Mouse (Mus musculus) midbrain, embryonic 12.5 days (tissue): Measurements from ENCODE around the gene Eprs. TPM values are rescaled to one million over a fixed set of nuclear protein-coding genes. Genes with fewer than 3 reads are reported as not detected.

Experiments used
- ATAC-seq: fragments of 200-750 bp; cut with Nextera tagmentation; 2 replicates; pipeline ENCODE4 v1.8.0; 2017; ENCODE audit warnings: low read depth, moderate TSS enrichment, moderate library complexity; ENCODE audit not compliant: low FRiP score
- H3K27ac ChIP-seq: fragments of 300-500 bp; sonication (generic); replicated peaks from 2 replicates; pipeline ENCODE4 v1.5.1; 2016; ENCODE audit warnings: mild to moderate bottlenecking
- H3K27me3 ChIP-seq: fragments of 300-500 bp; sonication (generic); 2 replicates; pipeline ENCODE4 v1.6.1; 2016; ENCODE audit warnings: mild to moderate bottlenecking
- H3K36me3 ChIP-seq: fragments of 300-500 bp; sonication (generic); 2 replicates; pipeline ENCODE4 v1.6.1; 2016
- H3K4me1 ChIP-seq: fragments of 300-500 bp; sonication (generic); 2 replicates; pipeline ENCODE4 v1.6.1; 2016
- H3K4me2 ChIP-seq: fragments of 300-500 bp; sonication (generic); replicated peaks from 2 replicates; pipeline ENCODE4 v1.6.1; 2016; ENCODE audit warnings: mild to moderate bottlenecking, moderate library complexity
- H3K4me3 ChIP-seq: fragments of 300-500 bp; sonication (generic); 2 replicates; pipeline ENCODE4 v1.5.1; 2016; ENCODE audit warnings: mild to moderate bottlenecking
- H3K9ac ChIP-seq: fragments of 300-500 bp; sonication (generic); replicated peaks from 2 replicates; pipeline ENCODE4 v1.6.1; 2016; ENCODE audit warnings: mild to moderate bottlenecking, moderate library complexity
- H3K9me3 ChIP-seq: fragments of 300-500 bp; sonication (generic); 2 replicates; pipeline ENCODE4 v1.6.1; 2016; ENCODE audit warnings: mild to moderate bottlenecking
- WGBS: fragments of 180-500 bp; shearing (Covaris S2); methylation state at CpG from one replicate; pipeline ENCODE4 v1.1.7; 2016; 5-methylcytosine and 5-hydroxymethylcytosine counted together
- polyA plus RNA-seq: library from polyadenylated mRNA; unstranded; fragments of >200 nt; fragmentation: Nextera tagmentation; extraction: Ambion mirVana; gene quantifications from 2 replicates; pipeline ENCODE4 v1.2.1, GENCODE M21; 2016

The Eprs gene
- polyA plus RNA-seq, 1 experiment from 2014 or later, result 136 TPM

- Histone ChIP-seq H3K9ac (no peak overlapping the region), H3K27me3 (no peaks in the 10 kb centered on the region), H3K4me3 (no peak overlapping the region), H3K9me3 (no peaks in the 10 kb centered on the region), H3K36me3 (peaks cover 33% of the 10 kb centered on the region), H3K27ac (no peak overlapping the region), H3K4me2 (no peak overlapping the region), H3K4me1 (no peaks in the 10 kb centered on the region)
- WGBS, result 88% methylated on average over 6 of the region's 6 CpGs
- no peak for ATAC-seq
Observed at GRCm38 (mm10) chr1:185431245-185431997, 68.6 kb downstream of the Eprs start.

DNA sequence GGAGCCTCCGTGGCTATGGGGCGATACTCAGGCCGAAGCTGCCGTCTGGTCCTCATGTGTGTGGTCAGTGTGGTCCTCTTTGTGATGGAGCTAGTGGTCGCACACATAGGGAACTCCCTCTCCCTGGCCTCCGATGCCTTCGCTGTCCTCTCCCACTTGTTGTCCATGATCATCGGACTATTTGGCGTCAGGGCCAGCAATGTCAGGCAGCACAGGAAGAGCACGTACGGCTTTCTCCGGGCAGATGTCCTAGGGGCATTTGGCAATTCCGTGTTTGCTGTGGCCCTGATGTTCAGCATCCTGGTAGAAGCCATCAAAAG, 69.1 kb downstream of the Eprs start:
- Histone ChIP-seq H3K4me1 (no peaks in the 10 kb centered on the region), H3K36me3 (peaks cover 29% of the 10 kb centered on the region), H3K27ac (no peak overlapping the region), H3K9me3 (no peaks in the 10 kb centered on the region), H3K4me3 (no peak overlapping the region), H3K27me3 (no peaks in the 10 kb centered on the region), H3K9ac (no peak overlapping the region), H3K4me2 (no peak overlapping the region)
- no peak for ATAC-seq
- WGBS, result 88% methylated on average over 13 of the region's 13 CpGs

- no peaks in the 10 kb centered on the region for H3K27me3 ChIP-seq
- no peak for ATAC-seq
- no peak overlapping the region for H3K4me3 ChIP-seq
- peaks cover 2% of the 10 kb centered on the region; the same call in 1 of the 2 replicates for H3K4me1 ChIP-seq
- H3K4me2 ChIP-seq, result no peak overlapping the region
- H3K27ac ChIP-seq, result no peak overlapping the region
- WGBS, result 89% methylated on average over 6 of the region's 6 CpGs
- no peak overlapping the region for H3K9ac ChIP-seq
- no peaks in the 10 kb centered on the region for H3K9me3 ChIP-seq
- H3K36me3 ChIP-seq, result peaks cover 21% of the 10 kb centered on the region
Observed at GRCm38 (mm10) chr1:185433112-185433511, 70.3 kb downstream of the Eprs start.

DNA sequence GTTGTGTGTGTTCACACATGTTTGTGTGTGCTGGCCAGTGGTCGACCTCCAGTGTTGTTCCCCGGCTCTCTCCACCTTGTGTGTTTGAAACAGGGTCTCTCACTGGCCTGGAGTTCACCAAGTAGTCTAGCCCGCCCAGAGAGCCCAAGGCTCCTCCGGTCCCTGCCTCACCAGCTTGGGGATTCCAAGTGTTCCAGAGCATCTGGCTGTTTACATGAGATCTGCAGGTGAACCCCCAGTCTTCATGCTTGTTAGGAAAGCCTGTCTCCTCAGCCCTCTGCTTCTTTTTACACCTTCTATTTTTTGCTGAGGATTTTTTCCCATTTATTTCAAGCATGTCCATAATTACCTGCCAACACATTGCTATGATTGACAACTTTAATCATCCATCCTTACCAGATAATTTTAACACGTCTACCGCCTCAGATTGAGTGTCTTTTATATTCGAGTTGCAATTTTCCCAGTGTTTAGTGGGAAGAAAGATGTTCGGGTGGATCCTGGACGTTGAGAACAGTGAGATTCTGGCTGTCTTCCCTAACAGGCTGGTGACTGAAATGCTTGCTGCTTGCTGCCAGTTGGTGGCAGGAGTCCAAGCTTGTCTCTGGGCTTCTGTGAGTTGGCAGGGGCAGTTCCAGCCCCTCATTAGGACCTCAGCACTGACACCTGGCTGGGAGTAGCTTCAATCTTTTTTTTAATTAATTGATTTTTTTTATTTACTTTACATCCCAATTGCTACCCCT, 76.2 kb downstream of the Eprs start:
- Histone ChIP-seq H3K4me3 (no peak overlapping the region), H3K4me2 (no peak overlapping the region), H3K27ac (no peak overlapping the region), H3K9ac (no peak overlapping the region), H3K36me3 (no peaks in the 10 kb centered on the region), H3K27me3 (no peaks in the 10 kb centered on the region), H3K9me3 (no peaks in the 10 kb centered on the region), H3K4me1 (peaks cover 21% of the 10 kb centered on the region; the same call in 1 of the 2 replicates)
- ATAC-seq, result no peak
- WGBS, result 67% methylated on average over 9 of the region's 9 CpGs

GRCm38 (mm10) chr1:185441703-185442472, 79.0 kb downstream of the Eprs start:
- ATAC-seq, result peak; percentile 63
- Histone ChIP-seq H3K27ac (no peak overlapping the region), H3K4me1 (peaks cover 21% of the 10 kb centered on the region; the same call in 1 of the 2 replicates), H3K4me3 (no peak overlapping the region), H3K9ac (no peak overlapping the region), H3K36me3 (no peaks in the 10 kb centered on the region), H3K9me3 (no peaks in the 10 kb centered on the region), H3K27me3 (no peaks in the 10 kb centered on the region), H3K4me2 (no peak overlapping the region)
- WGBS, result 63% methylated on average over 18 of the region's 18 CpGs

- H3K9ac ChIP-seq, result no peak overlapping the region
- WGBS, result 90% methylated on average over 7 of the region's 7 CpGs
Observed at GRCm38 (mm10) chr1:185448936-185449335, 86.1 kb downstream of the Eprs start.

DNA sequence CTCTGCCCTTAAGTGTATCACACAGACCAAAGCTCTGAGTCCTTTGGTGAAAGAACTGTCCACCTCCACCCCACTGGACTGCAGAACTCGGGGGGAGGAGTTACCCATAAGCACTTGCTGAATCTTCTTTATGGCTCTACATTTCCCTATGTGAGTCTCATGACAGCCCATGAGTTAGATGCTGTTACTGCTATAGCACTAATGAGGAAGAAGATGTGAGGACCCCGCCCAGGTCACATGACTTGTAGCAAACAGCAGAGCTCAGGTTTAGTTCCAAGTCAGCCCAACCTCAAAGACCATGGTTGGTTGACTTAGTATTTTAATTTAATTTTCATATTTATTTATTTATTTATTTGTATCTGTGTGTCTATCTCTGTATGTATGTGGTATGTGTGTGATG, 86.9 kb downstream of the Eprs start:
- no peaks in the 10 kb centered on the region for H3K36me3 ChIP-seq
- no peak overlapping the region for H3K4me2 ChIP-seq
- H3K27ac ChIP-seq, result no peak overlapping the region
- peaks cover 18% of the 10 kb centered on the region for H3K27me3 ChIP-seq
- H3K4me1 ChIP-seq, result peaks cover 4% of the 10 kb centered on the region; the same call in 1 of the 2 replicates
- ATAC-seq, result no peak
- no peak overlapping the region for H3K9ac ChIP-seq
- H3K9me3 ChIP-seq, result no peaks in the 10 kb centered on the region
- WGBS, result 80% methylated on average over 2 of the region's 2 CpGs
- no peak overlapping the region for H3K4me3 ChIP-seq

More at GRCm38 (mm10) chr1:185448936-185449335, 86.1 kb downstream of the Eprs start:
- ATAC-seq, result no peak
- Histone ChIP-seq H3K9me3 (no peaks in the 10 kb centered on the region), H3K36me3 (no peaks in the 10 kb centered on the region), H3K4me3 (no peak overlapping the region), H3K27ac (no peak overlapping the region), H3K4me1 (no peaks in the 10 kb centered on the region), H3K27me3 (peaks cover 10% of the 10 kb centered on the region; the same call in 1 of the 2 replicates), H3K4me2 (no peak overlapping the region)

DNA sequence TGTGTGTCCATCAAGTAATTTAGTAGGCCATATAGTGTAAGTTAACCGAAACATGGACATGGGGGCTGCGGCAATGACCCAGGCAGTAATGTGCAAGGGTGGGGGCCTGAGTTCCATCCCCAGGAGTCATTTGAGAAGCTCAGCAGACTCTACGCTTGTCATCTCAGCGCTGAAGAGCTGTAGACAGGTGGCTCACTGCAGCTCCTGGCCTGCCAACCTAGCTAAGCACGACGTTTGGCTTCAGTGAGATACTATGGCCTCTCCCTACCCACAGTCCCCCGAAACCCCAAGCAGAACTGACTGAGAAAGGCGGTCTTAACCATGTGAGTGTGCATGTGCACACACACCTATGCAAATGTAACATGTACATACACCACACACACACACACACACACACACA, 88.2 kb downstream of the Eprs start:
- no peak for ATAC-seq
- Histone ChIP-seq H3K27me3 (peaks cover 32% of the 10 kb centered on the region), H3K9ac (no peak overlapping the region), H3K36me3 (no peaks in the 10 kb centered on the region), H3K27ac (no peak overlapping the region), H3K4me3 (no peak overlapping the region), H3K4me1 (peaks cover 12% of the 10 kb centered on the region), H3K4me2 (no peak overlapping the region), H3K9me3 (no peaks in the 10 kb centered on the region)
- WGBS, result 84% methylated on average over 8 of the region's 8 CpGs

DNA sequence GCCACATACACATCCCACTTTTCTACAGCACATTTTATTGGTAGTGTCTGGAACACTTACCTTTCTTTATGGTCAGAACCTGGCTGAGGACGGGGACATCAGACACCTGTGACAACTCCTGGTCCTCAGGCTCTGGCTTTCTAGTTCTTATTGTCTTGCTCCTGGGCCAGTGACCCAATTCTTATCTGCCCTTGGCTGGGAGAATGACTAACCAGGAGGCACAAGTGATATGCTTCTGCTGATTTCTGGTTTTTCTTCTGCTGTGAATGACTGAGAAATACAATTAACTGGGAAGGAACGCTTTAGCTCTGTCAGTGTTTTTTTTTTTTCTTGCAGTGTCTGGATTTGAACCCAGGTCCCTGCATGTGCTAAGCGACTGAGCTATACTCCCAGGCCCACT, 88.7 kb downstream of the Eprs start:
- Histone ChIP-seq H3K4me1 (peaks cover 12% of the 10 kb centered on the region), H3K4me3 (no peak overlapping the region), H3K9me3 (no peaks in the 10 kb centered on the region), H3K27ac (no peak overlapping the region), H3K9ac (no peak overlapping the region), H3K4me2 (no peak overlapping the region), H3K27me3 (peaks cover 36% of the 10 kb centered on the region), H3K36me3 (no peaks in the 10 kb centered on the region)
- 88% methylated on average over 3 of the region's 3 CpGs for WGBS
- no peak for ATAC-seq

GRCm38 (mm10) chr1:185452461-185452860, 89.6 kb downstream of the Eprs start:
- no peaks in the 10 kb centered on the region for H3K9me3 ChIP-seq
- H3K4me1 ChIP-seq, result peaks cover 12% of the 10 kb centered on the region
- H3K4me2 ChIP-seq, result no peak overlapping the region
- ATAC-seq, result no peak
- 97% methylated on average over 6 of the region's 6 CpGs for WGBS
- peaks cover 42% of the 10 kb centered on the region for H3K27me3 ChIP-seq
- no peaks in the 10 kb centered on the region for H3K36me3 ChIP-seq
- no peak overlapping the region for H3K4me3 ChIP-seq
- H3K27ac ChIP-seq, result no peak overlapping the region
- no peak overlapping the region for H3K9ac ChIP-seq

GRCm38 (mm10) chr1:185454144-185454543, 91.3 kb downstream of the Eprs start:
- ATAC-seq, result no peak
- WGBS, result 45% methylated on average over 4 of the region's 4 CpGs
- Histone ChIP-seq H3K9ac (no peak overlapping the region), H3K4me2 (peak overlapping the region; percentile 98), H3K4me1 (peaks cover 12% of the 10 kb centered on the region), H3K4me3 (peak overlapping the region; percentile 58), H3K36me3 (no peaks in the 10 kb centered on the region), H3K27ac (no peak overlapping the region; the same call in 1 of the 2 replicates), H3K27me3 (peaks cover 50% of the 10 kb centered on the region), H3K9me3 (no peaks in the 10 kb centered on the region)

GRCm38 (mm10) chr1:185454575-185454954, 91.7 kb downstream of the Eprs start, which contains the start of gene Slc30a10:
Gene Slc30a10, plus strand, starts transcription at chr1:185454848.
- ATAC-seq, result peak; percentile 76
- Histone ChIP-seq H3K36me3 (no peaks in the 10 kb centered on the region), H3K9me3 (no peaks in the 10 kb centered on the region), H3K4me2 (peak within 1 kb of the TSS; percentile 98), H3K27me3 (peaks cover 50% of the 10 kb centered on the region), H3K4me3 (peak within 1 kb of the TSS; percentile 58), H3K9ac (peak within 1 kb of the TSS; percentile 54), H3K27ac (no peak within 1 kb of the TSS; the same call in 1 of the 2 replicates), H3K4me1 (peaks cover 12% of the 10 kb centered on the region)
- WGBS, result 3% methylated on average over 18 of the region's 18 CpGs
